Mouse (Mus musculus) lung, embryonic 15.5 days (tissue): ENCODE results near the gene Atp6v1e1. TPM values are rescaled to one million over a fixed set of nuclear protein-coding genes. Genes with fewer than 3 reads are reported as not detected.
A peak's percentile ranks its signal among the peaks of the same experiment; 100 is the strongest.

Experiments used
- ATAC-seq: fragments of 200-750 bp; cut with Nextera tagmentation; 2 replicates; pipeline ENCODE4 v1.8.0; 2017; ENCODE audit warnings: moderate number of reproducible peaks, borderline replicate concordance; ENCODE audit not compliant: low FRiP score, low TSS enrichment; ENCODE audit errors: extremely low read depth
- H3K27ac ChIP-seq: fragments of 300-500 bp; sonication (generic); 2 replicates; pipeline ENCODE4 v1.5.1; 2015; ENCODE audit warnings: moderate library complexity, mild to moderate bottlenecking, inconsistent platforms
- H3K27me3 ChIP-seq: fragments of 300-500 bp; sonication (generic); 2 replicates; pipeline ENCODE4 v1.6.1; 2015; ENCODE audit warnings: inconsistent platforms
- H3K36me3 ChIP-seq: fragments of 300-500 bp; sonication (generic); 2 replicates; pipeline ENCODE4 v1.6.1; 2015; ENCODE audit warnings: inconsistent platforms
- H3K4me1 ChIP-seq: fragments of 300-500 bp; sonication (generic); 2 replicates; pipeline ENCODE4 v1.6.1; 2015; ENCODE audit warnings: inconsistent platforms
- H3K4me2 ChIP-seq: fragments of 300-500 bp; sonication (generic); 2 replicates; pipeline ENCODE4 v1.6.1; 2015; ENCODE audit warnings: inconsistent platforms, mild to moderate bottlenecking, moderate library complexity
- H3K4me3 ChIP-seq: fragments of 300-500 bp; sonication (generic); 2 replicates; pipeline ENCODE4 v1.5.1; 2015; ENCODE audit warnings: mild to moderate bottlenecking, inconsistent platforms
- H3K9ac ChIP-seq: fragments of 300-500 bp; sonication (generic); 2 replicates; pipeline ENCODE4 v1.6.1; 2015; ENCODE audit warnings: inconsistent platforms
- H3K9me3 ChIP-seq: fragments of 300-500 bp; sonication (generic); 2 replicates; pipeline ENCODE4 v1.6.1; 2016; ENCODE audit warnings: inconsistent platforms
- WGBS: fragments of 180-500 bp; shearing (Covaris S2); methylation state at CpG from one replicate; pipeline ENCODE4 v1.1.7; 2015; 5-methylcytosine and 5-hydroxymethylcytosine counted together
- polyA plus RNA-seq: library from polyadenylated mRNA; unstranded; fragments of >200 nt; fragmentation: Nextera tagmentation; extraction: Ambion mirVana; gene quantifications from 2 replicates; pipeline ENCODE4 v1.2.1, GENCODE M21; 2015

Gene Atp6v1e1
- polyA plus RNA-seq, 1 experiment from 2014 or later, result 98.5 TPM

GRCm38 (mm10) chr6:120836389-120837151 lies 14.0 kb upstream of the Atp6v1e1 start:
- Histone ChIP-seq H3K27ac (peak overlapping the region; percentile 90), H3K36me3 (no peaks in the 10 kb centered on the region)
- ATAC-seq, result peak; percentile 76; the same call in 1 of the 2 replicates

GRCm38 (mm10) chr6:120835474-120836374 lies 13.1 kb upstream of the Atp6v1e1 start, which contains the start of gene Bcl2l13:
Gene Bcl2l13, plus strand, starts transcription at chr6:120836212.
- no peaks in the 10 kb centered on the region for H3K9me3 ChIP-seq
- H3K9ac ChIP-seq, result peak within 1 kb of the TSS; percentile 96
- 2% methylated on average over 40 of the region's 40 CpGs for WGBS
- H3K27ac ChIP-seq, result peak within 1 kb of the TSS; percentile 90
- H3K27me3 ChIP-seq, result no peaks in the 10 kb centered on the region
- ATAC-seq, result peak; percentile 93
- H3K4me2 ChIP-seq, result peak within 1 kb of the TSS; percentile 64
- peaks cover 5% of the 10 kb centered on the region; the same call in 1 of the 2 replicates for H3K4me1 ChIP-seq
- peak within 1 kb of the TSS; percentile 77 for H3K4me3 ChIP-seq
- H3K36me3 ChIP-seq, result no peaks in the 10 kb centered on the region

More at GRCm38 (mm10) chr6:120836389-120837151, 14.0 kb upstream of the Atp6v1e1 start:
- no peaks in the 10 kb centered on the region for H3K9me3 ChIP-seq
- peak overlapping the region; percentile 96 for H3K9ac ChIP-seq
- H3K27me3 ChIP-seq, result no peaks in the 10 kb centered on the region
- peak overlapping the region; percentile 64 for H3K4me2 ChIP-seq
- peaks cover 5% of the 10 kb centered on the region; the same call in 1 of the 2 replicates for H3K4me1 ChIP-seq
- 2% methylated on average over 35 of the region's 37 CpGs for WGBS
- H3K4me3 ChIP-seq, result peak overlapping the region; percentile 77

GRCm38 (mm10) chr6:120834766-120835321 lies 12.3 kb upstream of the Atp6v1e1 start:
- Histone ChIP-seq H3K4me3 (no peak overlapping the region), H3K36me3 (no peaks in the 10 kb centered on the region), H3K9me3 (no peaks in the 10 kb centered on the region), H3K9ac (no peak overlapping the region), H3K27me3 (no peaks in the 10 kb centered on the region), H3K4me2 (no peak overlapping the region), H3K27ac (no peak overlapping the region), H3K4me1 (peaks cover 5% of the 10 kb centered on the region; the same call in 1 of the 2 replicates)
- ATAC-seq, result no peak
- WGBS, result 55% methylated on average over 4 of the region's 4 CpGs

- 61% methylated on average over 4 of the region's 4 CpGs for WGBS
- no peak for ATAC-seq
- H3K9ac ChIP-seq, result no peak overlapping the region
- no peak overlapping the region for H3K27ac ChIP-seq
- peaks cover 3% of the 10 kb centered on the region; the same call in 1 of the 2 replicates for H3K4me1 ChIP-seq
- H3K9me3 ChIP-seq, result no peaks in the 10 kb centered on the region
- no peak overlapping the region for H3K4me3 ChIP-seq
- H3K27me3 ChIP-seq, result no peaks in the 10 kb centered on the region
- no peaks in the 10 kb centered on the region for H3K36me3 ChIP-seq
- H3K4me2 ChIP-seq, result no peak overlapping the region
Measured at GRCm38 (mm10) chr6:120832097-120832496, 9.5 kb upstream of the Atp6v1e1 start.

- ATAC-seq, result no peak
- no peaks in the 10 kb centered on the region for H3K9me3 ChIP-seq
- WGBS, result 47% methylated on average over 4 of the region's 4 CpGs
Measured at GRCm38 (mm10) chr6:120830866-120831608, 8.4 kb upstream of the Atp6v1e1 start.

GRCm38 (mm10) chr6:120830056-120830455 lies 7.5 kb upstream of the Atp6v1e1 start:
- H3K27ac ChIP-seq, result no peak overlapping the region
- H3K4me1 ChIP-seq, result no peaks in the 10 kb centered on the region
- no peaks in the 10 kb centered on the region for H3K36me3 ChIP-seq
- no peak overlapping the region for H3K4me2 ChIP-seq
- 55% methylated on average over 1 of the region's 1 CpGs for WGBS
- no peaks in the 10 kb centered on the region for H3K27me3 ChIP-seq
- ATAC-seq, result no peak
- H3K9me3 ChIP-seq, result no peaks in the 10 kb centered on the region
- H3K4me3 ChIP-seq, result no peak overlapping the region
- no peak overlapping the region for H3K9ac ChIP-seq

More at GRCm38 (mm10) chr6:120830866-120831608, 8.4 kb upstream of the Atp6v1e1 start:
- H3K4me2 ChIP-seq, result no peak overlapping the region
- no peak overlapping the region for H3K9ac ChIP-seq
- no peaks in the 10 kb centered on the region for H3K27me3 ChIP-seq
- H3K36me3 ChIP-seq, result no peaks in the 10 kb centered on the region
- H3K27ac ChIP-seq, result no peak overlapping the region
- no peaks in the 10 kb centered on the region for H3K4me1 ChIP-seq
- H3K4me3 ChIP-seq, result no peak overlapping the region

DNA sequence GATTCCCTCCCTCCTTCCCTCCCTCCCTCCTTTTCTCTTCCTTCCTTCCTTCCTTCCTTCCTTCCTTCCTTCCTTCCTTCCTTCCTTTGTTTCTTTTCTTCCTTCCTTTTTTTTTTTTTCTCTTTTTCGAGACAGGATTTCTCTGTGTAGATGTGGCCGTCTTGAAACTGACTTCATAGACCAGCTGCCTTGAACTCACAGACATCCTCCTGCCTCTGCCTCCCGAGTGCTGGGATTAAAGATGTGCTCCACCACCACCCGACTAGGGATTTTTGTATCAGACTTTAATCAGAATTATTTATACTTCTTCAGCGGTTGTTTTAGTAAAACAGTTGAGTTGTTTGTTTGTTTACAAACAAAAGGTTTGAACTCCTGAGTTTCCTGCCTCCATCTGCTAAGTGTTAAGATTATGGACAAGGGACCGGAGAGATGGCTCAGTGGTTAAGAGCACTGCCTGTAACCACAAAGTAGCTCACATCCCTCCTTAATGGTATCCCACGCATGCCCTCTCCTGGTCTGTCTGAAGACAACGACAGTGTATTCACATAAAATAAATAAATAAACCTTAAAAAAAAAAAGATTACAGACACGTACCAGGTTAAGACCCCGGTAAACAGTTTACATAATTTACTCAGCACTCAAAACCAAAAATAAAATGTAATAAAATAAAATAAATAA lies 483 bp upstream of the Atp6v1e1 start:
- H3K27ac ChIP-seq, result peak overlapping the region; percentile 47; the same call in 1 of the 2 replicates
- H3K27me3 ChIP-seq, result no peaks in the 10 kb centered on the region
- H3K4me3 ChIP-seq, result peak overlapping the region; percentile 100
- H3K9ac ChIP-seq, result no peak overlapping the region
- H3K36me3 ChIP-seq, result peaks cover 13% of the 10 kb centered on the region
- H3K4me1 ChIP-seq, result peaks cover 10% of the 10 kb centered on the region
- peak overlapping the region; percentile 76 for H3K4me2 ChIP-seq
- no peaks in the 10 kb centered on the region for H3K9me3 ChIP-seq
- no peak for ATAC-seq
- WGBS, result 67% methylated on average over 10 of the region's 10 CpGs

GRCm38 (mm10) chr6:120821715-120822114 lies 878 bp downstream of the Atp6v1e1 start:
- WGBS, result 37% methylated on average over 5 of the region's 5 CpGs
- peaks cover 10% of the 10 kb centered on the region for H3K4me1 ChIP-seq
- H3K27ac ChIP-seq, result no peak overlapping the region
- H3K9me3 ChIP-seq, result no peaks in the 10 kb centered on the region
- H3K4me3 ChIP-seq, result peak overlapping the region; percentile 100
- no peaks in the 10 kb centered on the region for H3K27me3 ChIP-seq
- peak overlapping the region; percentile 76 for H3K4me2 ChIP-seq
- H3K36me3 ChIP-seq, result peaks cover 22% of the 10 kb centered on the region
- no peak for ATAC-seq
- peak overlapping the region; percentile 89 for H3K9ac ChIP-seq

DNA sequence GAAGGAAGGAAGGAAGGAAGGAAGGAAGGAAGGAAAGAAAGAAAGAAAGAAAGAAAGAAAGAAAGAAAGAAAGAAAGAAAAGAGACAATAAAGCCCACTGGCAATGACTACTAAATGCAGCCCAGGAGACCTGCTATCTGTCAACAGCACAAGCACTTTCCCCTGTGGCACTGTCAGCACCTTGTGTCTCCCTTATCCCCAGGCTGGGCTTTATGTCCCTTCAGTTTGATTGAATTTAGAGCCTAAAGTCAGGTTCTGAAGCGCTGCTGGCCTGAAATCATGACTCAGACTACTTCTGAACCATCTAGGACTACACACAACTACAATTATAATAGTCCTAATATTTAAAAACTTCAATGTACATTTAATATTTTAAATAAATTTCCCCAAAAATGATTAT lies 1.7 kb downstream of the Atp6v1e1 start:
- Histone ChIP-seq H3K36me3 (peaks cover 22% of the 10 kb centered on the region), H3K27ac (no peak overlapping the region), H3K4me1 (peaks cover 10% of the 10 kb centered on the region), H3K27me3 (no peaks in the 10 kb centered on the region), H3K4me3 (peak overlapping the region; percentile 100; the same call in 1 of the 2 replicates), H3K9me3 (no peaks in the 10 kb centered on the region), H3K4me2 (peak overlapping the region; percentile 76; the same call in 1 of the 2 replicates), H3K9ac (no peak overlapping the region)
- WGBS, result 86% methylated on average over 1 of the region's 1 CpGs
- ATAC-seq, result no peak

GRCm38 (mm10) chr6:120820144-120820543 lies 2.4 kb downstream of the Atp6v1e1 start:
- 85% methylated on average over 5 of the region's 5 CpGs for WGBS
- no peak for ATAC-seq
- Histone ChIP-seq H3K27ac (no peak overlapping the region), H3K27me3 (no peaks in the 10 kb centered on the region), H3K9ac (no peak overlapping the region), H3K4me3 (no peak overlapping the region), H3K4me1 (peaks cover 10% of the 10 kb centered on the region), H3K9me3 (no peaks in the 10 kb centered on the region), H3K36me3 (peaks cover 22% of the 10 kb centered on the region), H3K4me2 (no peak overlapping the region)
